Mouse (Mus musculus): Measurements from ENCODE around the gene Tbc1d22a.

- TF ChIP-seq POLR2A (IDR thresholded peaks at IDR 0.05; ENCODE audit: borderline replicate concordance, control insufficient read depth, low read depth, low read length) (no peak), CTCF (IDR thresholded peaks at IDR 0.05; ENCODE audit: control insufficient read depth, insufficient read depth, low read length) (no peak)
These were observed 118.9 kb downstream of the Tbc1d22a start for GRCm38 (mm10) chr15:86333176-86333575.

All from bone marrow, adult 2 months (tissue).